Mouse (Mus musculus): Measurements from ENCODE around the gene Olfr11. TPM values are rescaled to one million over a fixed set of nuclear protein-coding genes. Genes with fewer than 3 reads are reported as not detected.

Gene Olfr11
- total RNA-seq (2022) = not detected

DNA sequence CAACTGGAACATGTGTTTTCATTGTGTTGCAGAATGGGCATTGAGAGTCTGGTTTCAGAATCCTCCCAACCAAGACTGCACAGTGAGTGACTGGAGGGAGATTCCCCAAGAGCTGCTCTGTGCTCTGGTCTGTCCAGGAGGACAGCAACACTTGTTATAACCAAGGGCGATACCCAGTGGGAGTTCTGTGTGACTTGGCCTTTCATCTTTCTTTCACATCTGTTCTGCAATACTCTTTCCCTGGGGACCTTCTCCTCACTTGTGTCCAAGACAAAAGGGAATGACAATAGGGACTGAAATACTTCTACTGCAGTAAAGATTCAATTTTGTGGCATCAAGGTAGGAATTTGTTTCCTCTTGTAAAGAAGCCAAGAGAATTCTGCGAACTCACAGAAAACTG lies at the start of gene Olfr11:
TSS of gene Olfr11 (minus strand) at position 101 of the 400 bp plus-strand sequence.
- no peak for DNase-seq (ENCODE audit: low spot score in 2 of 2)

DNA sequence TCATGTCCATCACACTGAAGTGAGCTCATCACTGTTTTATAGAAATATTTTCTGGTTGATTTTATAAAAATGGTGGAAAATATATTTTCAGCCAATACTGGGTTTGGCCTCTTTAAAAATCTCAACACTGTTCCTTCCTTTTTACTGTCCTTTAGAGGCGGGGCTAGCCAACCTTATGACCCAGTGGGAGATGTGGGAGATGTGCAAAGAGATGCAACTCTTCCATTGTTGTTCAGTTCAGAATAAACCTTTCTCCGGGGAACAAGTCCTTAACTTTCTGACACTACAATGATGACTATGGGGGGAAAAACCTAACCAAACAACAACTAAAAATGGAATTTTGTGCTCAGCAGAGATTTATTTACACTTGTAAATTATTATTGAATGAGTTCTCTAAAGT lies 35.0 kb upstream of the Olfr11 start, which contains the start of gene Olfr1360:
TSS of gene Olfr1360 (minus strand) at position 101 of the 400 bp plus-strand sequence.
- DNase-seq (ENCODE audit: low spot score in 2 of 2) = no peak

DNA sequence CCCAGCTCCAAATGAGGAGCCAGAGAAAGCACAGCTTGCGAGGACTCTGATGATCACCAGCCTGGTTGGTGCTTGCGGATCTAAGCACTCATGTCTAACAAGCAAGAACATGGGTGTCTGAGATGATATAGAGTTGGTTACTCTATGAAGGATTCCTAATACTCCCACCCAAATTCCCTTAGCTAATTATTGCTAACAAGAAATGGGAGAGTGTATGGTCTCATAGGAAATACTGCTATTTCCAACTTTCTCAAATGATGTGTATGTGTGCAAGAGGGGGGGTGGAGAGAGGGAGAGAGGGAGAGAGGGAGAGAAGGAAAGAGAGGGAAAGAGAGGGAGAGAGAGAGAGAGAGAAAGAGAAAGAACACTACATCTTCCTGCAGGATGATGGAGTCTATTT lies 21.0 kb upstream of the Olfr11 start, which contains the start of gene Olfr1361:
TSS of gene Olfr1361 (minus strand) at position 101 of the 400 bp plus-strand sequence.
- no peak for DNase-seq (ENCODE audit: low spot score in 2 of 2)

DNA sequence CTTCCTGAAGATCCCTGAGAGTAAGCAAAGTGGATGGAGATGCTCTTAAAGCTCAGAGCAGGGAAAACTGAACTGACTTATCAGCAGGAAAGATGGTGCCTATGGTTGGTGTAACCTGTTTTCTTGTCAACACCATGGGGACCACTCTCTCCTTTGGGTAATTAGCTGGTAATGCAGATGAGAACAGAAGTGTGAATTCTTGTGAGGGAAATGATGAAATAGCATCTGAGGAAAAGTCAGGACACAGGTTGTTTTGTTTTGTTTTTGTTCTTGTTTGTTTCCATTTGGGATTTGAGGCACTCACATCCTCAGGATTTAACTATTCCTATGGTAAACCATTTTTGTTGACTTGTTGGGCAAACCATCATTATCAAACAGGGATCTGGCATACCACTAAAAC lies 28.4 kb downstream of the Olfr11 start, which contains the start of gene Olfr1362:
TSS of gene Olfr1362 (minus strand) at position 101 of the 400 bp plus-strand sequence.
- DNase-seq (ENCODE audit: low spot score in 2 of 2) = no peak

DNA sequence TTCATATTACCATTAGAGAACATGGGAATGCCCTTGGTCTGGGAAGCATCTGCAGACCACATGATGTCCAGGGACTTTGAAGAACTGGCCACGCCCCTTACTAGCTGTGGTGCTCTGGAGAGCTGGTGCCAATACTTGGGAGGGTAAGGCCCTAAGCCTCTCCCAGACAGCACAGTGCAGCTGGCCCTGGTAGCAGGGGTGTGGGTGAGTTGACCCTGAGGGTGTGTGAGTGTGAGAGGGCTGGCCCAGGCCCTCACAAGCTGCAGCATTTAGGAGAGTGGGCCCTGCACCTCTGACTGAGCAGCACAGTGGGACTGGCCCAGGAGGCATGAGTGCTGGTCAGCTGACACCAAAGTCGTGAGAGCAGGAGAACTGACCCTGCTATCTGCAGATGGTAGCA lies 50.7 kb downstream of the Olfr11 start:
- DNase-seq (ENCODE audit: low spot score in 2 of 2) = no peak

Other genes with a start within 250 kb of the Olfr11 start
- 10 to 100 TPM; 31.7 to 41.8 (median 35.8) TPM for gene Zkscan3, start 239.8 kb downstream of the Olfr11 start, total RNA-seq (2022)
- 1 to 10 TPM; 1.4 to 1.9 (median 1.6) TPM for gene Pgbd1, start 201.5 kb downstream of the Olfr11 start, total RNA-seq (2022)
- gene Zscan26, start 188.8 kb downstream of the Olfr11 start, total RNA-seq (2022) = 10 to 100 TPM; 52.1 to 59.4 (median 55.5) TPM
- 1 to 10 TPM in 2 of 4 experiments, under 1 TPM in 2; 0.59 to 1.5 (median 0.84) TPM for gene Nkapl, start 174.0 kb downstream of the Olfr11 start, total RNA-seq (2022)
- 1 to 10 TPM; 5.1 to 6.2 (median 5.8) TPM for gene Zkscan4, start 163.6 kb downstream of the Olfr11 start, total RNA-seq (2022)
- gene Gm10065, start 163.1 kb downstream of the Olfr11 start, total RNA-seq (2022) = not detected
- gene AK157302, start 147.3 kb downstream of the Olfr11 start, total RNA-seq (2022) = 10 to 100 TPM; 15.4 to 22.7 (median 19.3) TPM
- gene Gm11273, start 141.1 kb downstream of the Olfr11 start, total RNA-seq (2022) = 10 to 100 TPM; 39.0 to 60.7 (median 52.2) TPM
- 10 to 100 TPM; 16.2 to 16.5 (median 16.3) TPM for gene Zkscan8, start 111.4 kb downstream of the Olfr11 start, total RNA-seq (2022)
- gene Olfr1366, start 99.7 kb downstream of the Olfr11 start, total RNA-seq (2022) = not detected
- gene Olfr1535, start 82.6 kb downstream of the Olfr11 start, total RNA-seq (2022) = not detected
- not detected for gene Olfr1364, start 60.8 kb downstream of the Olfr11 start, total RNA-seq (2022)
- not detected for gene Olfr1362, start 28.5 kb downstream of the Olfr11 start, total RNA-seq (2022)
- not detected for gene Olfr1361, start 20.9 kb upstream of the Olfr11 start, total RNA-seq (2022)
- gene Olfr1360, start 34.9 kb upstream of the Olfr11 start, total RNA-seq (2022) = not detected
- not detected for gene Olfr1359, start 55.6 kb upstream of the Olfr11 start, total RNA-seq (2022)
- gene Hist1h2bl, start 73.6 kb upstream of the Olfr11 start, total RNA-seq (2022) = 10 to 100 TPM; 16.0 to 30.4 (median 22.3) TPM
- 10 to 100 TPM in 3 of 4 experiments, not detected in 1; 16.4 to 24.8 (median 22.3) TPM for gene Hist1h2ai, start 73.9 kb upstream of the Olfr11 start, total RNA-seq (2022)
- 10 to 100 TPM; 40.8 to 60.6 (median 44.2) TPM for gene Hist1h3h, start 75.1 kb upstream of the Olfr11 start, total RNA-seq (2022)
- gene Hist1h2bm, start 79.5 kb upstream of the Olfr11 start, total RNA-seq (2022) = 1 to 10 TPM; 2.5 to 5.9 (median 4.5) TPM
- 10 to 100 TPM; 18.4 to 23.9 (median 19.2) TPM for gene Hist1h4j, start 92.5 kb upstream of the Olfr11 start, total RNA-seq (2022)
- 100 to 1,000 TPM; 294 to 349 (median 343) TPM for gene Hist1h4k, start 108.0 kb upstream of the Olfr11 start, total RNA-seq (2022)
- 10 to 100 TPM in 3 of 4 experiments, 1 to 10 TPM in 1; 9.6 to 16.7 (median 11.1) TPM for gene Hist1h2ak, start 111.3 kb upstream of the Olfr11 start, total RNA-seq (2022)
- 10 to 100 TPM in 3 of 4 experiments, 1 to 10 TPM in 1; 1.6 to 11.3 (median 10.8) TPM for gene Hist1h2bn, start 111.6 kb upstream of the Olfr11 start, total RNA-seq (2022)
- gene Hist1h1b, start 138.1 kb upstream of the Olfr11 start, total RNA-seq (2022) = 10 to 100 TPM in 2 of 4 experiments, 1 to 10 TPM in 2; 7.2 to 11.0 (median 10.2) TPM
- gene Hist1h3i, start 140.9 kb upstream of the Olfr11 start, total RNA-seq (2022) = 10 to 100 TPM; 44.4 to 70.8 (median 54.9) TPM
- gene Hist1h2an, start 144.7 kb upstream of the Olfr11 start, total RNA-seq (2022) = 1 to 10 TPM in 2 of 4 experiments, not detected in 2; 2.9 to 4.0 TPM
- 10 to 100 TPM in 1 of 4 experiments, 1 to 10 TPM in 3; 6.0 to 11.4 (median 8.5) TPM for gene Hist1h2bp, start 144.9 kb upstream of the Olfr11 start, total RNA-seq (2022)
- gene Hist1h2bq, start 167.7 kb upstream of the Olfr11 start, total RNA-seq (2022) = 10 to 100 TPM; 26.3 to 44.6 (median 31.8) TPM
- gene Hist1h2ao, start 167.9 kb upstream of the Olfr11 start, total RNA-seq (2022) = 10 to 100 TPM in 3 of 4 experiments, not detected in 1; 14.7 to 30.0 (median 20.1) TPM
- gene Hist1h4m, start 169.2 kb upstream of the Olfr11 start, total RNA-seq (2022) = 100 to 1,000 TPM; 177 to 265 (median 220) TPM
- gene Hist1h4n, start 189.7 kb upstream of the Olfr11 start, total RNA-seq (2022) = 10 to 100 TPM; 31.1 to 87.2 (median 44.3) TPM
- 10 to 100 TPM in 2 of 4 experiments, 1 to 10 TPM in 1, not detected in 1; 7.5 to 39.9 (median 17.1) TPM for gene Hist1h2ap, start 191.0 kb upstream of the Olfr11 start, total RNA-seq (2022)
- gene Hist1h2br, start 191.2 kb upstream of the Olfr11 start, total RNA-seq (2022) = 10 to 100 TPM; 26.6 to 43.8 (median 31.6) TPM